Mouse (Mus musculus) ZHBTc4 (cell line): ENCODE results near the gene Dio3.

Experiments used
- DNase-seq: peaks from one replicate; pipeline ENCODE4 v3.0.0-alpha.2; 2011; ENCODE audit warnings: low read depth, low spot score

Gene Dio3

GRCm38 (mm10) chr12:110319696-110320095 lies 40.8 kb downstream of the Dio3 start:
- DNase-seq = peak; percentile 34
